Comparison of ENCODE assay signal across 9 mouse cellular contexts in genomic region chr11:57787913-57788312, GRCm38 (mm10). TPM values are rescaled to one million over a fixed set of nuclear protein-coding genes. Genes with fewer than 3 reads are reported as not detected.
DNase-seq lines count a peak whose midpoint lies in the region; ATAC-seq and TF ChIP-seq lines count a peak whose summit lies in the region.
"Had no signal": no experiment of that assay in that cellular context is flagged by ENCODE, and none has a peak within 500 bp of the region (broad histone marks: within the 10 kb centered on the region; RNA-seq: fewer than 3 reads in every experiment).

No protein-coding gene starts in this region.

- H3K27ac ChIP-seq in heart, postnatal 0 days (ENCODE audit: low read depth): no peak overlapping the region
- no peak overlapping the region for H3K27ac ChIP-seq in heart, embryonic 12.5 days (ENCODE audit: poor library complexity, severe bottlenecking)
- H3K27ac ChIP-seq: limb, embryonic 13.5 days had no signal

- H3K9ac ChIP-seq in heart, postnatal 0 days (replicated peaks; ENCODE audit: low read depth, low read length): no peak overlapping the region
- H3K9ac ChIP-seq in heart, embryonic 12.5 days: no peak overlapping the region
- H3K9ac ChIP-seq: limb, embryonic 13.5 days had no signal

- H3K4me1 ChIP-seq in heart, postnatal 0 days (ENCODE audit: control insufficient read depth, insufficient read depth): no peaks in the 10 kb centered on the region
- H3K4me1 ChIP-seq in heart, embryonic 12.5 days (replicated peaks): 0 out of 2 replicates have a peak, but pooled peaks cover 6% of the 10 kb centered on the region

- WGBS in heart, postnatal 0 days: 35% methylated on average over 3 of the region's 3 CpGs
- WGBS in heart, embryonic 12.5 days: 33% methylated on average over 3 of the region's 3 CpGs

- H3K9me3 ChIP-seq in heart, postnatal 0 days (replicated peaks; ENCODE audit: control insufficient read depth, low read length): no peaks in the 10 kb centered on the region
- no peaks in the 10 kb centered on the region for H3K9me3 ChIP-seq in heart, embryonic 12.5 days (replicated peaks)
- H3K9me3 ChIP-seq: limb, embryonic 13.5 days had no signal

- H3K4me2 ChIP-seq in heart, postnatal 0 days (ENCODE audit: low read depth, low read length): no peak overlapping the region
- no peak overlapping the region for H3K4me2 ChIP-seq in heart, embryonic 12.5 days
- H3K4me2 ChIP-seq: limb, embryonic 13.5 days had no signal

- no peak for ATAC-seq in heart, postnatal 0 days (ENCODE audit: insufficient read depth, low read depth)
- ATAC-seq in heart, embryonic 12.5 days (ENCODE audit: insufficient number of reproducible peaks, low FRiP score): no peak
- ATAC-seq in CD4-positive, CD25-positive, alpha-beta regulatory T cell, adult 4 months: peak; percentile 69

- H3K36me3 ChIP-seq in heart, postnatal 0 days (replicated peaks; ENCODE audit: control insufficient read depth, insufficient read depth, low read length): no peaks in the 10 kb centered on the region
- 0 out of 2 replicates have a peak, but pooled peaks cover 6% of the 10 kb centered on the region for H3K36me3 ChIP-seq in heart, embryonic 12.5 days

- H3K27me3 ChIP-seq in heart, postnatal 0 days (ENCODE audit: control insufficient read depth, insufficient read depth, low read length): no peaks in the 10 kb centered on the region
- H3K27me3 ChIP-seq in heart, embryonic 12.5 days (replicated peaks): no peaks in the 10 kb centered on the region
- H3K27me3 ChIP-seq: limb, embryonic 13.5 days had no signal

- no peak for TF ChIP-seq EP300 in heart, postnatal 0 days (IDR thresholded peaks at IDR 0.05; ENCODE audit: low read depth)

- intact Hi-C loops in gastrocnemius, postnatal 14 days (cut with DNase I; ENCODE audit: low total_unique reads): loop anchor here (10.0 kb wide), 2 partner anchors 147 to 313 kb away; no protein-coding TSS in a partner anchor

- DNase-seq in heart, postnatal 0 days (ENCODE audit: low spot score): no peak
- peak; percentile 43 for DNase-seq in adrenal gland, adult 8-10 months
- DNase-seq in gastrocnemius, postnatal 14 days: peak; percentile 32
- peak; percentile 60 for DNase-seq in lung, postnatal 14 days
- peak; percentile 76 for DNase-seq in thymus, postnatal 0 days (ENCODE audit: low spot score)
- no peak for DNase-seq in left cerebral cortex, adult 11 months (ENCODE audit: low spot score)

- peak; percentile 65 for TF ChIP-seq CTCF in heart, postnatal 0 days (IDR thresholded peaks at IDR 0.05; ENCODE audit: low read depth)

- H3K4me3 ChIP-seq in heart, postnatal 0 days (ENCODE audit: low read depth, low read length): no peak overlapping the region
- no peak overlapping the region for H3K4me3 ChIP-seq in heart, embryonic 12.5 days
- H3K4me3 ChIP-seq: limb, embryonic 13.5 days had no signal

RNA-seq across cellular contexts. Expression of gene Sap30l, which starts 13.5 kb away (rescaled TPM):
- 16.8 and 28.7 TPM in 2 replicates for total RNA-seq in heart, postnatal 0 days (2014; rRNA removed; ENCODE audit: low replicate concordance)
- polyA plus RNA-seq in heart, postnatal 0 days (2015; fragmentation: Nextera tagmentation; extraction: Ambion mirVana): 8.2 and 8.3 TPM in 2 replicates
- polyA plus RNA-seq in heart, embryonic 12.5 days (2016; fragmentation: Nextera tagmentation; extraction: Ambion mirVana): 15.0 and 17.3 TPM in 2 replicates
- 1 to 10 TPM; 5.7 to 8.4 TPM for polyA plus RNA-seq in CD4-positive, CD25-positive, alpha-beta regulatory T cell, adult 4 months (2017; shearing (Covaris generic))
- 10 to 100 TPM; 51.1 to 63.4 (median 59.3) TPM for total RNA-seq in adrenal gland, adult 8-10 months (2022)
- total RNA-seq in gastrocnemius, postnatal 14 days (2021): 10 to 100 TPM; 22.9 to 24.5 TPM
- 15.6 and 21.3 TPM in 2 replicates for polyA plus RNA-seq in thymus, postnatal 0 days (2015; fragmentation: Nextera tagmentation; extraction: Ambion mirVana)

RNA-seq across cellular contexts. Expression of gene Hand1, which starts 44.7 kb away (rescaled TPM):
- total RNA-seq in heart, postnatal 0 days (2014; rRNA removed; ENCODE audit: low replicate concordance): 2.0 TPM in 1 of 2 replicates, not detected in the other
- polyA plus RNA-seq in heart, postnatal 0 days (2015; fragmentation: Nextera tagmentation; extraction: Ambion mirVana): 2.7 and 3.3 TPM in 2 replicates
- 62.0 and 66.2 TPM in 2 replicates for polyA plus RNA-seq in heart, embryonic 12.5 days (2016; fragmentation: Nextera tagmentation; extraction: Ambion mirVana)
- not detected for polyA plus RNA-seq in CD4-positive, CD25-positive, alpha-beta regulatory T cell, adult 4 months (2017; shearing (Covaris generic))
- 10 to 100 TPM; 10.5 to 28.1 (median 17.4) TPM for total RNA-seq in adrenal gland, adult 8-10 months (2022)
- not detected for total RNA-seq in gastrocnemius, postnatal 14 days (2021)
- polyA plus RNA-seq in thymus, postnatal 0 days (2015; fragmentation: Nextera tagmentation; extraction: Ambion mirVana): 0.46 and 0.57 TPM in 2 replicates

Comparison
In these comparisons a context has a peak if more than half of its experiments do, and no peak if none do; other contexts are left out.
1. RNA of gene Hand1, which starts 44.7 kb away (polyA plus RNA-seq): 62.0 to 66.2 TPM in heart, embryonic 12.5 days; 2.7 to 3.3 TPM in heart, postnatal 0 days, 0.46 to 0.57 TPM in thymus, postnatal 0 days and not detected in CD4-positive, CD25-positive, alpha-beta regulatory T cell, adult 4 months; every median in the first group is over 10 times any median in the second.
2. DNase-seq: peak in adrenal gland, adult 8-10 months (single experiment), gastrocnemius, postnatal 14 days (single experiment), lung, postnatal 14 days (single experiment) and thymus, postnatal 0 days (single experiment); none in heart, postnatal 0 days (single experiment) and left cerebral cortex, adult 11 months (single experiment).